Mouse (Mus musculus) hindbrain, embryonic 16.5 days (tissue): ENCODE measurements at regions not wholly inside any gene's neighbourhood (a gene's known extent, or its start where the extent isn't known, plus 50 kb on each side); places are given as distances from the start of the nearest gene placed in this dataset.

ENCODE experiments used
- ATAC-seq: fragments of 200-750 bp; cut with Nextera tagmentation; 2 replicates; pipeline ENCODE4 v1.8.0; 2017; ENCODE audit warnings: moderate TSS enrichment, moderate library complexity
- H3K27ac ChIP-seq: fragments of 300-500 bp; sonication (generic); 2 replicates; pipeline ENCODE4 v1.5.1; 2014; ENCODE audit warnings: low read depth, mild to moderate bottlenecking, control low read depth, low read length, moderate library complexity
- H3K27me3 ChIP-seq: fragments of 300-500 bp; sonication (generic); replicated peaks from 2 replicates; pipeline ENCODE4 v1.6.1; 2014; ENCODE audit warnings: low read length; ENCODE audit not compliant: control insufficient read depth, insufficient read depth
- H3K36me3 ChIP-seq: fragments of 300-500 bp; sonication (generic); 2 replicates; pipeline ENCODE4 v1.6.1; 2014; ENCODE audit warnings: mild to moderate bottlenecking, low read length, moderate library complexity, mixed read lengths; ENCODE audit not compliant: control insufficient read depth, insufficient read depth
- H3K4me1 ChIP-seq: fragments of 300-500 bp; sonication (generic); 2 replicates; pipeline ENCODE4 v1.6.1; 2014; ENCODE audit warnings: low read depth, low read length; ENCODE audit not compliant: control insufficient read depth, insufficient read depth
- H3K4me2 ChIP-seq: fragments of 300-500 bp; sonication (generic); 2 replicates; pipeline ENCODE4 v1.6.1; 2014; ENCODE audit warnings: mild to moderate bottlenecking, low read length, control low read depth, moderate library complexity
- H3K4me3 ChIP-seq: fragments of 300-500 bp; sonication (generic); 2 replicates; pipeline ENCODE4 v1.5.1; 2014; ENCODE audit warnings: mild to moderate bottlenecking, low read length, control low read depth, moderate library complexity
- H3K9ac ChIP-seq: fragments of 300-500 bp; sonication (generic); 2 replicates; pipeline ENCODE4 v1.6.1; 2014; ENCODE audit warnings: low read depth, mild to moderate bottlenecking, control low read depth, low read length, moderate library complexity
- H3K9me3 ChIP-seq: fragments of 300-500 bp; sonication (generic); 2 replicates; pipeline ENCODE4 v1.6.1; 2014; ENCODE audit warnings: mild to moderate bottlenecking, low read length, moderate library complexity; ENCODE audit not compliant: control insufficient read depth
- WGBS: fragments of 180-500 bp; shearing (Covaris S2); extraction: QIAGEN DNeasy Blood & Tissue Kit; methylation state at CpG from one replicate; pipeline ENCODE4 v1.1.7; 2014; 5-methylcytosine and 5-hydroxymethylcytosine counted together

DNA sequence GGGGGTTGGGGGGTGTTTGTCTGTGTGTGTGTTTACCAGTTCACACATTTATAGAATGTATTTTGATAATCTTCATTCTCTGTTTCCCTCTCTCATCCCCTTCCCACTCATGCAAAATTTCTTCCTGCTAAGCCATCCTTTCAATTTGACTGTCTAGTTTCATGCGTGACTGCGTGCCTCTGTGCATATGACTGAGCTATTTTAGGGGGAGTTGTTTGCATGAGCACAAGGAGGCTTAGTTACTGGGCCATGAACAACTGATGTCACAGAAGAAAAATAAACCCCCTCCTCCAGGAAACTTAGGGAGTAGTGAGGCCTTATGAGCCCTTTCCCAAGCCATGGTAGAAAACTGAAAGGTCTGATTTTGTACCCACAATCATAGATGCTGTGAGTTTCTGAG lies 103.1 kb downstream of the Trib2 start:
- no peak overlapping the region for H3K4me3 ChIP-seq
- no peak overlapping the region for H3K4me2 ChIP-seq
- no peaks in the 10 kb centered on the region for H3K36me3 ChIP-seq
- H3K9ac ChIP-seq = no peak overlapping the region
- ATAC-seq = no peak
- 79% methylated on average over 2 of the region's 2 CpGs for WGBS
- no peaks in the 10 kb centered on the region for H3K27me3 ChIP-seq
- H3K4me1 ChIP-seq = no peaks in the 10 kb centered on the region
- H3K9me3 ChIP-seq = no peaks in the 10 kb centered on the region
- H3K27ac ChIP-seq = no peak overlapping the region

- no peak for ATAC-seq
- H3K27me3 ChIP-seq = no peaks in the 10 kb centered on the region
- no peak overlapping the region for H3K4me3 ChIP-seq
- no peak overlapping the region for H3K9ac ChIP-seq
- H3K9me3 ChIP-seq = no peaks in the 10 kb centered on the region
- WGBS = 77% methylated on average over 6 of the region's 6 CpGs
- H3K36me3 ChIP-seq = no peaks in the 10 kb centered on the region
- H3K4me1 ChIP-seq = no peaks in the 10 kb centered on the region
- no peak overlapping the region for H3K4me2 ChIP-seq
- no peak overlapping the region for H3K27ac ChIP-seq
Observed at GRCm38 (mm10) chr12:15707570-15708095, 109.1 kb downstream of the Trib2 start.

GRCm38 (mm10) chr12:15704412-15704811 lies 112.3 kb downstream of the Trib2 start:
- no peaks in the 10 kb centered on the region for H3K27me3 ChIP-seq
- H3K36me3 ChIP-seq = no peaks in the 10 kb centered on the region
- no peak overlapping the region for H3K27ac ChIP-seq
- no peak for ATAC-seq
- H3K9ac ChIP-seq = no peak overlapping the region
- no peak overlapping the region for H3K4me2 ChIP-seq
- no peak overlapping the region for H3K4me3 ChIP-seq
- no peaks in the 10 kb centered on the region for H3K9me3 ChIP-seq
- 48% methylated on average over 5 of the region's 5 CpGs for WGBS
- H3K4me1 ChIP-seq = no peaks in the 10 kb centered on the region

- Histone ChIP-seq H3K4me2 (no peak overlapping the region), H3K4me3 (no peak overlapping the region), H3K9me3 (no peaks in the 10 kb centered on the region), H3K27ac (no peak overlapping the region), H3K9ac (no peak overlapping the region), H3K4me1 (no peaks in the 10 kb centered on the region), H3K36me3 (no peaks in the 10 kb centered on the region), H3K27me3 (no peaks in the 10 kb centered on the region)
- 100% methylated on average over 1 of the region's 1 CpGs for WGBS
- ATAC-seq = no peak
Observed at GRCm38 (mm10) chr12:15702137-15702536, 114.6 kb downstream of the Trib2 start.

- no peak overlapping the region for H3K27ac ChIP-seq
- no peak for ATAC-seq
- no peaks in the 10 kb centered on the region for H3K27me3 ChIP-seq
- H3K4me2 ChIP-seq = no peak overlapping the region
- no peaks in the 10 kb centered on the region for H3K9me3 ChIP-seq
- H3K36me3 ChIP-seq = no peaks in the 10 kb centered on the region
- no peaks in the 10 kb centered on the region for H3K4me1 ChIP-seq
- H3K9ac ChIP-seq = no peak overlapping the region
- WGBS = 54% methylated on average over 4 of the region's 4 CpGs
- no peak overlapping the region for H3K4me3 ChIP-seq
Observed at GRCm38 (mm10) chr12:15698829-15699228, 117.9 kb downstream of the Trib2 start.

- no peak for ATAC-seq
Observed at GRCm38 (mm10) chr12:15698042-15698771, 118.5 kb downstream of the Trib2 start.

DNA sequence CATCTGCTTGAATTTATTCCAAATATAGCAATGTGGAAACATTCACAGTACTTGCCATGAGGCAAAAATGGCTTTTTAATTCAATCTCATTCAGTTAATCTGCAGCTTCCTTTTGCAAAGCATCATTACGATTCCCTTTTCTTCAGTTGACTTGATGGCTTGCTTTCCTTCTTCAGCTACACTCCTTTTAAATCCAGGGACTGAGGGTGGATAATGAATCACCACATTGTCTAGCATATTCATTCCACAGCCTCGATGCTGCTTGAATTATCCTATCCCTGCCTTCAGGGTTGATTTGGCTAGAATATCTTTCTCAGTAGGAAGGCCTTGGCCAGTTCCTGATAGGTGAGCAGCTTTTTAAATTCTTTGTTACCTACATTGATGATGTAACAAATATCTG lies 128.4 kb downstream of the Trib2 start:
- ATAC-seq = no peak
- Histone ChIP-seq H3K36me3 (no peaks in the 10 kb centered on the region), H3K9me3 (no peaks in the 10 kb centered on the region), H3K9ac (no peak overlapping the region), H3K4me2 (no peak overlapping the region), H3K4me3 (no peak overlapping the region), H3K27me3 (no peaks in the 10 kb centered on the region), H3K4me1 (no peaks in the 10 kb centered on the region), H3K27ac (no peak overlapping the region)
- WGBS = 77% methylated on average over 2 of the region's 2 CpGs

More at GRCm38 (mm10) chr12:15698042-15698771, 118.5 kb downstream of the Trib2 start:
- Histone ChIP-seq H3K4me1 (no peaks in the 10 kb centered on the region), H3K9me3 (no peaks in the 10 kb centered on the region), H3K4me3 (no peak overlapping the region), H3K4me2 (no peak overlapping the region), H3K9ac (no peak overlapping the region), H3K27me3 (no peaks in the 10 kb centered on the region), H3K27ac (no peak overlapping the region), H3K36me3 (no peaks in the 10 kb centered on the region)
- 73% methylated on average over 6 of the region's 6 CpGs for WGBS

- no peaks in the 10 kb centered on the region for H3K4me1 ChIP-seq
- H3K27ac ChIP-seq = no peak overlapping the region
- H3K4me2 ChIP-seq = no peak overlapping the region
- no peak for ATAC-seq
- H3K9ac ChIP-seq = no peak overlapping the region
- no peak overlapping the region for H3K4me3 ChIP-seq
- 83% methylated on average over 5 of the region's 5 CpGs for WGBS
- H3K9me3 ChIP-seq = no peaks in the 10 kb centered on the region
- no peaks in the 10 kb centered on the region for H3K27me3 ChIP-seq
- no peaks in the 10 kb centered on the region for H3K36me3 ChIP-seq
Observed at GRCm38 (mm10) chr12:15684311-15684710, 132.4 kb downstream of the Trib2 start.

GRCm38 (mm10) chr12:15681678-15682355 lies 134.9 kb downstream of the Trib2 start:
- 69% methylated on average over 5 of the region's 5 CpGs for WGBS
- Histone ChIP-seq H3K9me3 (no peaks in the 10 kb centered on the region), H3K36me3 (no peaks in the 10 kb centered on the region), H3K27me3 (no peaks in the 10 kb centered on the region), H3K4me2 (no peak overlapping the region), H3K9ac (no peak overlapping the region), H3K4me1 (no peaks in the 10 kb centered on the region), H3K4me3 (no peak overlapping the region), H3K27ac (no peak overlapping the region)
- no peak for ATAC-seq
